Mouse (Mus musculus): ENCODE results near the gene Ip6k3. TPM values are rescaled to one million over a fixed set of nuclear protein-coding genes. Genes with fewer than 3 reads are reported as not detected.

The Ip6k3 gene
- polyA plus RNA-seq, 1 experiment from 2014 or later = not detected

DNA sequence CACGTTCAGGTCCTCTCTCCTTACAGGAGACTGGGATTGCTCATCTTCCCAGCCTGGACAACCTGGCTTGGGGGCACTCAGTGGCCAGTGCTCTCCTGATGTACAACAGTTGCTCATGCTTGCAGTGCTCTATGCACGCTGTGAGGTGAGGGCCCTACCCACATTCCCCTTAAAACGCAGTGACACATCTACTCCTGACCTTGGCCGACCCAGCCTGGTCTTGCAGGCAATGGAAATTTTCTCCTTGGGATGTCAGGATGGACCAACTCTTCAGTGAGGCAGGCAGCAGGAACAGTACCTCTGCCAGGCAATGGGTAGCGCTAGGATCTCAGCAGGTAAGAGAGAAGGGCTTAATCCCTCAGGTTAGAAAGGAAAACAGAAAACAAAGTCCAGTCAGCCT is 19.5 kb upstream of the Ip6k3 start:
- WGBS = 64% methylated on average over 5 of the region's 5 CpGs
- no peak overlapping the region for H3K9ac ChIP-seq (replicated peaks; ENCODE audit: low read depth, low read length)

DNA sequence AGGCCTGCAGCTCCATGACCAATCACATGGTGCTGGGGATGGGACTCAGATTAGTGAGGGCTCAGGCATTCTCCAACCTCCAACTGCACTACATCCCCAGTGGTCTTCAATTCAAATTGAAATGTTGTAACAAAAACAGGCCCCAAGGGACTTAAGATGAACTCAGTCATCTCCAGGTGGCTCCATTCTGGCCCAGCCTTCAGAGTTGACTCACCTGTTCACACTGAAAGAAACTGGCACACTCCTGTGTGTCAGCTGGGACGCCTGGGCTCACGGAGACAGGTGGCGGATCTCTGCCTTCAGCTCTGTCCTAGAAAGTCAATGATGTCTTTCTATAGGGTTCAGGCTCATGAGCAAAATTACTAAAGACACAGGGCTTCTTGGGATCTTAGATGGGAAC is 18.5 kb upstream of the Ip6k3 start:
- Histone ChIP-seq H3K9ac (replicated peaks; ENCODE audit: low read depth, low read length) (no peak overlapping the region), H3K9me3 (ENCODE audit: control insufficient read depth, low read length) (no peaks in the 10 kb centered on the region), H3K27me3 (replicated peaks; ENCODE audit: control insufficient read depth, insufficient read depth, low read length) (no peaks in the 10 kb centered on the region), H3K4me3 (replicated peaks; ENCODE audit: low read length) (no peak overlapping the region), H3K4me2 (ENCODE audit: low read length) (no peak overlapping the region), H3K36me3 (ENCODE audit: control insufficient read depth, insufficient read depth) (no peaks in the 10 kb centered on the region), H3K27ac (ENCODE audit: low read length) (no peak overlapping the region), H3K4me1 (replicated peaks; ENCODE audit: control insufficient read depth, insufficient read depth, low read length) (no peaks in the 10 kb centered on the region; the same call in 1 of the 2 replicates)
- no peak for ATAC-seq
- WGBS = 88% methylated on average over 3 of the region's 3 CpGs

More for the DNA sequence above, 19.5 kb upstream of the Ip6k3 start:
- Histone ChIP-seq H3K4me3 (replicated peaks; ENCODE audit: low read length) (no peak overlapping the region), H3K9me3 (ENCODE audit: control insufficient read depth, low read length) (no peaks in the 10 kb centered on the region), H3K27ac (ENCODE audit: low read length) (no peak overlapping the region), H3K4me1 (replicated peaks; ENCODE audit: control insufficient read depth, insufficient read depth, low read length) (no peaks in the 10 kb centered on the region; the same call in 1 of the 2 replicates), H3K36me3 (ENCODE audit: control insufficient read depth, insufficient read depth) (peaks cover 4% of the 10 kb centered on the region; the same call in 1 of the 2 replicates), H3K27me3 (replicated peaks; ENCODE audit: control insufficient read depth, insufficient read depth, low read length) (no peaks in the 10 kb centered on the region), H3K4me2 (ENCODE audit: low read length) (no peak overlapping the region)
- ATAC-seq = no peak

DNA sequence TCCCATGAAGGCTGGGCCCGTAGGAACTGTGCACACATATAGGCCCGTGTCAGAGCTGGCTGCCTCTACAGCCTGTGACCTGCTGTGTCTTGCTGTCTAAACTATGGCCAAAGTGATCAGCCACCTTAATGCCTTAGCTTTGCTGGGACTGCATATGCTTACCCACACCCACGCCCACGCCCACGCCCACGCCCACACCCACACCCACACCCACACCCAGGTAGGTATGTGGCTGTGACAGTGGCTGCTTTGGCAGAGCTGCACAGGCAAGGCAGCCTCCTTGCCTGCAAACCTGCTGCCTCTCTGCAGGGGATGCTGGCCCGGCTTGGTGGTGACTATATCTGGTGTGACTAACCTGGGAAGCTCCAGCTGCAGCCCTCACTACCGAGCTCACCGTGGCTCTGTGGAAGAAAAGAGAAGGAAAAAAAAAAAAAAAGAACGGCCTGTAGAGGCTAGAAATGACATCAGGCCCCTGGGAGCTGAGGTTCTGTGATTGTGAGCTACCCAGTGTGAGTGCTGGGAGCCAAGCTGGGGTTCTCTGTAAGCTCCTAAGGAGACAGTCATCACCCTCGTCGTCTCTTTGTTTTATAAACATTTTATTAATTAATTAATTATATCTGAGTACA is 16.2 kb upstream of the Ip6k3 start:
- 83% methylated on average over 12 of the region's 12 CpGs for WGBS
- Histone ChIP-seq H3K4me1 (replicated peaks; ENCODE audit: control insufficient read depth, insufficient read depth, low read length) (no peaks in the 10 kb centered on the region; the same call in 1 of the 2 replicates), H3K9ac (replicated peaks; ENCODE audit: low read depth, low read length) (no peak overlapping the region), H3K4me3 (replicated peaks; ENCODE audit: low read length) (no peak overlapping the region), H3K27ac (ENCODE audit: low read length) (no peak overlapping the region), H3K27me3 (replicated peaks; ENCODE audit: control insufficient read depth, insufficient read depth, low read length) (no peaks in the 10 kb centered on the region), H3K9me3 (ENCODE audit: control insufficient read depth, low read length) (no peaks in the 10 kb centered on the region), H3K36me3 (ENCODE audit: control insufficient read depth, insufficient read depth) (no peaks in the 10 kb centered on the region), H3K4me2 (ENCODE audit: low read length) (no peak overlapping the region)
- ATAC-seq = no peak

DNA sequence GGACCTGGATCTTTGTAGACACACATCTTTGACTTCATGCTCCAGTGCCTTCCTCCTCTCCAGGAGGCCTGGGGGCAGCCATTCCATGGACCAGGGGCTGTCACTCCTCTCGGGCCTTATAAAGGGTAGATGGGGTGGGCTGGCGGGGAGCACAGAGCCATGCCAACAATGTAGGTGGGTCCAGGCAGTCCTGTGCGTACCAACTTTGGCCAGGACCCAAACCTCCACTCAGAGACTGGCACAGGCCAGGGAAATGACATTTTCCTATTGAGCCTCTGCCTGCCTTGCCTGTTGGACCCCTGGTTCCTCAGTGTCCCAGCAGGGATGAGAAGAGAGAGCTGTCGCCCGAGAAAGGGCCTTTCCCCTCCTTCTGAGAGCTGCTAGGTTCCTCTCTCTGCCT is 14.8 kb upstream of the Ip6k3 start:
- no peak for ATAC-seq
- no peaks in the 10 kb centered on the region; the same call in 1 of the 2 replicates for H3K4me1 ChIP-seq (replicated peaks; ENCODE audit: control insufficient read depth, insufficient read depth, low read length)
- H3K9me3 ChIP-seq (ENCODE audit: control insufficient read depth, low read length) = no peaks in the 10 kb centered on the region
- WGBS = 45% methylated on average over 5 of the region's 5 CpGs
- no peaks in the 10 kb centered on the region for H3K27me3 ChIP-seq (replicated peaks; ENCODE audit: control insufficient read depth, insufficient read depth, low read length)
- no peaks in the 10 kb centered on the region for H3K36me3 ChIP-seq (ENCODE audit: control insufficient read depth, insufficient read depth)
- no peak overlapping the region for H3K9ac ChIP-seq (replicated peaks; ENCODE audit: low read depth, low read length)
- H3K4me2 ChIP-seq (ENCODE audit: low read length) = no peak overlapping the region
- no peak overlapping the region for H3K4me3 ChIP-seq (replicated peaks; ENCODE audit: low read length)
- H3K27ac ChIP-seq (ENCODE audit: low read length) = no peak overlapping the region

DNA sequence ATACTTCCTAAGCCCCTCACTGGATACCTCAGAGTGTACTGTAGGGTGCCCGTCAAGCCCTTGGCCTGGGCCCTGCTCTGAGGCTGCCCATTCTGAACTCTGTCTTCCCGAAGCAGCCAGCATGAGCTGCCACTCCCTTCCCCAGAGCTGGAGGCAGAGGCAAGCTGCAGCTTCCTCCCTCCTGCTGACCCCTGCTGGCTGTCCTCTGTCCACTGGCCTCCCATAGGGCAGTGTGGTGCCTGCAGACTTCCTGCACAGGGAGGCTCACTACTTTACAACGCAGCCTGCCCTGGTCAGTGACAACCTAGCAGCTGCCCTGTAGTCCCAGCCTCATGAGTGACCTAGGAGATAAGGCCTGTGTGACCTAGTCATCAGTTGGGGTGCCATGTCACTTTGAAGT is 14.1 kb upstream of the Ip6k3 start:
- H3K4me1 ChIP-seq (replicated peaks; ENCODE audit: control insufficient read depth, insufficient read depth, low read length) = no peaks in the 10 kb centered on the region; the same call in 1 of the 2 replicates
- no peaks in the 10 kb centered on the region for H3K36me3 ChIP-seq (ENCODE audit: control insufficient read depth, insufficient read depth)
- H3K27me3 ChIP-seq (replicated peaks; ENCODE audit: control insufficient read depth, insufficient read depth, low read length) = no peaks in the 10 kb centered on the region
- H3K4me2 ChIP-seq (ENCODE audit: low read length) = no peak overlapping the region
- H3K4me3 ChIP-seq (replicated peaks; ENCODE audit: low read length) = no peak overlapping the region
- no peak overlapping the region for H3K9ac ChIP-seq (replicated peaks; ENCODE audit: low read depth, low read length)
- H3K9me3 ChIP-seq (ENCODE audit: control insufficient read depth, low read length) = no peaks in the 10 kb centered on the region
- ATAC-seq = no peak
- no peak overlapping the region for H3K27ac ChIP-seq (ENCODE audit: low read length)
- 31% methylated on average over 3 of the region's 3 CpGs for WGBS

DNA sequence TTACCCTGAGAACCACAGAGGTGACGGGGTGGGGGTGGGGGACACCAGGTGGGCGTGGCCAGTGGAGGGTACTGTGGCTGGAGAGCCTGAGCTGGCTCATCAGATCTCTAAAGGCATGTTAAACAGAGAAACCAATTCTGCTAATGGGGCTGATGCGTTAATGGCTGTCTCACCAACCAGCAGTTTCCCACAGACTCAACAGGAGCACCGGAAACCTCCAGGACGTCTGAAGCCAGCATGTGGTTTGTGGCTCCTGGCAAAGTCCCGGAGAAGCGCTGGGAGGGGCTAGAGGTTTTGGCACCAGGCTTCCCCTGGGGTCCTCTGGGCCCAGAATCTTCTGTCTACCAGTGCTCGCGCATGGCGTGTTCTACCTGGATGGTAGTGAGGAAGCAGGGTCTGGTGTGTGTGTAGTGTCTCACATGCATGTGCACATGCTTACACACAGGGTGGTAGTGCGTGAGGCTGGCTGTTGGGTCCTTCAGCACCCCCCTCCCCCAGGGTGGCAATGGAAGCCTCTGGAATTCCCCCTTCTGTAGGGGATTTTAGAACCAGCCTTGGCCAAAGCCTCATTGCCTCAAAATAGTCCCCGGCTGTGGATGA is 12.2 kb upstream of the Ip6k3 start:
- no peak for ATAC-seq
- Histone ChIP-seq H3K4me3 (replicated peaks; ENCODE audit: low read length) (no peak overlapping the region), H3K27ac (ENCODE audit: low read length) (no peak overlapping the region), H3K4me2 (ENCODE audit: low read length) (no peak overlapping the region), H3K9me3 (ENCODE audit: control insufficient read depth, low read length) (no peaks in the 10 kb centered on the region), H3K36me3 (ENCODE audit: control insufficient read depth, insufficient read depth) (no peaks in the 10 kb centered on the region), H3K4me1 (replicated peaks; ENCODE audit: control insufficient read depth, insufficient read depth, low read length) (peaks cover 11% of the 10 kb centered on the region), H3K27me3 (replicated peaks; ENCODE audit: control insufficient read depth, insufficient read depth, low read length) (no peaks in the 10 kb centered on the region), H3K9ac (replicated peaks; ENCODE audit: low read depth, low read length) (no peak overlapping the region)
- 73% methylated on average over 12 of the region's 12 CpGs for WGBS

DNA sequence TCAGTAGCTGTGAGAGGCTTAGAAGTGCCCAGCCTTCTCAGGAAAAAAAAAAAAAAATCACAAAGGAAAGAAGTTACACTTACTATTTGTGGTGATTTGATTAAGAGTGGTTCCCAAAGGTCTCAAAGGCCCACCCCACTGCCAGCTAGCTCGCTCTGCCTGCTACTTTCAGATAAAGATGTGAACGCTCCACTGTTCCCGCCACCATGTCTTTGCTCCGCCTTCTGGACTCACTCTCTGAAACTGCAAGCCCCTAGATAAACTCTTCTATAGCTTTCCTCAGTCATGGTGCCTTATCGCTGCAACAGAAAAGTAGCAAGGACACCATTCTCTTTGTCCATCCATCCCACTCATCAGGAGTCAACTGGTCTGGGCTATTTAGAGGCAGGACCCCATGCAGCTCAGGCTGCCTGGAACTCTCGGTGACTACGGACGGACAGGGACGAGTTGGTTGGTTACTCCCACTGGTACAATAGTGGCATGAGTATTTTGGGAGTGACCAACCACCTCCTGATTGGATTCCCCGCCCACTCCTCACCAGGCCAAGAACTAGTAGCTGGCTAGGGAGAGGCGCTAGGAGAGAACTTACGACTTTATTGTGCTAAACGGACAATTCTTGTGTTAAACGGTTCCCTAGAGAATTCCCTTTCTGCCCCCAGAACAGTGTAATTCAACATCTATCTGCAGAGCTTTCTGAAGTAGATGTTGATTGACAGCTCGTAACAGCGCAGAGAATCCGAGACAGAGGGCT is 11.0 kb upstream of the Ip6k3 start:
- H3K4me2 ChIP-seq (ENCODE audit: low read length) = no peak overlapping the region
- H3K4me3 ChIP-seq (replicated peaks; ENCODE audit: low read length) = no peak overlapping the region
- no peak overlapping the region for H3K9ac ChIP-seq (replicated peaks; ENCODE audit: low read depth, low read length)
- H3K27me3 ChIP-seq (replicated peaks; ENCODE audit: control insufficient read depth, insufficient read depth, low read length) = no peaks in the 10 kb centered on the region
- no peak for ATAC-seq
- no peaks in the 10 kb centered on the region for H3K9me3 ChIP-seq (ENCODE audit: control insufficient read depth, low read length)
- H3K36me3 ChIP-seq (ENCODE audit: control insufficient read depth, insufficient read depth) = no peaks in the 10 kb centered on the region
- no peak overlapping the region for H3K27ac ChIP-seq (ENCODE audit: low read length)
- WGBS = 90% methylated on average over 17 of the region's 17 CpGs
- peaks cover 11% of the 10 kb centered on the region for H3K4me1 ChIP-seq (replicated peaks; ENCODE audit: control insufficient read depth, insufficient read depth, low read length)

DNA sequence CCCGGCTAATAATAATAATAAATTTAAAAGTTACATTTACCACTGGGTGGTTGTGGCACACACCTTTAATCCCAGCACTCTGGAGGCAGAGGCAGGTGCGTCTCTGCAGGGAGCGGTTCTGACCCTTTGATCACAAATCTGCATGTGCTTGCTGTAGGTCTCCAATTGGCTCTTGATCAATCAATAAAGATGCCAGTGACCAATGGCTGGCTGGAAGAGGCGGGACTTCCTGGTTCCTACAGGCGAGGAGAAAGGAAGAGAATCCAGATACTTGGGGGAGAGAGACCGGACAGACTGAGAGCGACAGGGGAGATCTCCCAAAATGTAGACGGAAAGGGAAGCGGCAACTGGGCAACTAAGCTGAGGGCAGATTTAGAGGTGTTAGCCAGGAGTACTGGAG is 10.4 kb upstream of the Ip6k3 start:
- ATAC-seq = no peak
- Histone ChIP-seq H3K36me3 (ENCODE audit: control insufficient read depth, insufficient read depth) (no peaks in the 10 kb centered on the region), H3K9ac (replicated peaks; ENCODE audit: low read depth, low read length) (no peak overlapping the region), H3K4me2 (ENCODE audit: low read length) (no peak overlapping the region), H3K27ac (ENCODE audit: low read length) (no peak overlapping the region), H3K4me1 (replicated peaks; ENCODE audit: control insufficient read depth, insufficient read depth, low read length) (peaks cover 11% of the 10 kb centered on the region), H3K4me3 (replicated peaks; ENCODE audit: low read length) (no peak overlapping the region), H3K9me3 (ENCODE audit: control insufficient read depth, low read length) (no peaks in the 10 kb centered on the region), H3K27me3 (replicated peaks; ENCODE audit: control insufficient read depth, insufficient read depth, low read length) (no peaks in the 10 kb centered on the region)
- WGBS = 93% methylated on average over 9 of the region's 9 CpGs

DNA sequence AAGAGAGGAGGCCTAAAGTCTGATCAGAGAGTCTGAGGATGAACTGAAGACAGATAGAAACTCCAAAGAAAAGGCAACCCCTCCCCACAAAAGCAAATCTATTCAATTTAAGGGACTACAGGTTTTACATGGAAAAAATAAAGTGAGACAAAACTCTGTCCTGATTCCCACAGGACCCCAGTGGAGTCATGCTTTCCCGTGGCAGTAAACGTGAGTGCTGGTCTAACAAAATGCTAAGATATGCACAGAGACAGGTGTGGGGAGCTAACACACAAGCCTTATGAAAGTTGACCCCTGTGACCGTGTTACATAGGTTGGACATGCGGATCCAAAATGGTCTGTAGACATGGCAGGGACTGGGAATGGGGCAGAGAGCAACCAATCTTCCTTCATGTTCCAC is 9.2 kb upstream of the Ip6k3 start:
- no peaks in the 10 kb centered on the region for H3K27me3 ChIP-seq (replicated peaks; ENCODE audit: control insufficient read depth, insufficient read depth, low read length)
- no peak overlapping the region for H3K4me3 ChIP-seq (replicated peaks; ENCODE audit: low read length)
- peaks cover 11% of the 10 kb centered on the region for H3K4me1 ChIP-seq (replicated peaks; ENCODE audit: control insufficient read depth, insufficient read depth, low read length)
- no peaks in the 10 kb centered on the region for H3K9me3 ChIP-seq (ENCODE audit: control insufficient read depth, low read length)
- H3K4me2 ChIP-seq (ENCODE audit: low read length) = no peak overlapping the region
- H3K27ac ChIP-seq (ENCODE audit: low read length) = no peak overlapping the region
- H3K36me3 ChIP-seq (ENCODE audit: control insufficient read depth, insufficient read depth) = no peaks in the 10 kb centered on the region
- no peak overlapping the region for H3K9ac ChIP-seq (replicated peaks; ENCODE audit: low read depth, low read length)
- ATAC-seq = no peak
- WGBS = 89% methylated on average over 4 of the region's 4 CpGs

Data from forebrain, embryonic 16.5 days (tissue).